Comparison of ENCODE assay signal across 24 mouse cellular contexts in the genomic region with DNA sequence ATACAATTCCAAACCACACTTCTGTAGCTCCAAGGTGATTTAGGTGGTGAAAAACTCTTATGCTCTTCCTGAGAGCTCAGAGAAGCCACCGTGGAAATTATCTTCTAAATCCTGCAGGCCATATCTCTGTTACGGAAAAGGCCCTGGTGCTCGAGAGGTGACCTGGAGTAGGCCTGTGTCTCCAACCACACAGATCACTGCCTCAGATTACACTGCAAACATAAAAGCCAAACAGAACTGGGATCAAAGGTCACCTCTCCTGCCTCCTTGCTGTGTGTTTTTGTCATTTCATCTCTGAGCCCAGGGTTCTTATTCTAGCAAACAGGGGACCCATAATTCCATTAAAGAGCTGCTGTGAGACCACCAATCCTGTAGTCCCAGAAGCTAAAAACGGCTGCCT. TPM values are rescaled to one million over a fixed set of nuclear protein-coding genes. Genes with fewer than 3 reads are reported as not detected.
DNase-seq lines count a peak whose midpoint lies in the region; ATAC-seq and TF ChIP-seq lines count a peak whose summit lies in the region.
"Had no signal": no experiment of that assay in that cellular context is flagged by ENCODE, and none has a peak within 500 bp of the region (broad histone marks: within the 10 kb centered on the region; RNA-seq: fewer than 3 reads in every experiment).

No protein-coding gene starts in this region.

- no peak overlapping the region for H3K9ac ChIP-seq in liver, embryonic 11.5 days (ENCODE audit: low read depth, low read length)
- no peak overlapping the region for H3K9ac ChIP-seq in liver, postnatal 0 days (replicated peaks)
- H3K9ac ChIP-seq: embryonic facial prominence, embryonic 12.5 days; forebrain, embryonic 13.5 days had no signal

- DNase-seq in heart, adult 11 months: peak; percentile 60
- DNase-seq in heart, adult 18-20 months: no peak
- no peak for DNase-seq in liver, embryonic 11.5 days (ENCODE audit: low spot score)
- DNase-seq in liver: no peak
- peak; percentile 8 for DNase-seq in large intestine, adult 2 months (ENCODE audit: low read depth, low spot score)
- no peak for DNase-seq in liver, postnatal 0 days
- DNase-seq in gastrocnemius, postnatal 14 days: no peak
- DNase-seq: adrenal gland, postnatal 36 days; cerebellum, adult 11 months; cerebellum, adult 9-11 months; heart, postnatal 4 days; kidney, adult 18-20 months; kidney, postnatal 14 days; lung, adult 2 months; lung, postnatal 14 days; thymus, adult 2 months; thymus, postnatal 4 days had no signal

- no peak overlapping the region; the same call in 1 of the 2 replicates for H3K4me2 ChIP-seq in liver, embryonic 11.5 days
- H3K4me2 ChIP-seq in liver, postnatal 0 days (ENCODE audit: low read depth, low read length): no peak overlapping the region
- H3K4me2 ChIP-seq: embryonic facial prominence, embryonic 12.5 days; forebrain, embryonic 13.5 days had no signal

- H3K27me3 ChIP-seq in liver, embryonic 11.5 days (replicated peaks; ENCODE audit: control insufficient read depth, insufficient read depth, low read length): no peaks in the 10 kb centered on the region
- H3K27me3 ChIP-seq in liver, postnatal 0 days (ENCODE audit: insufficient read depth, low read length): no peaks in the 10 kb centered on the region
- H3K27me3 ChIP-seq: embryonic facial prominence, embryonic 12.5 days; forebrain, embryonic 13.5 days had no signal

- ATAC-seq in liver, embryonic 11.5 days (replicated peaks; ENCODE audit: low FRiP score): peak; percentile 35; the same call in 1 of the 2 replicates
- ATAC-seq in liver, postnatal 0 days: peak; percentile 74
- ATAC-seq: CD4-positive, CD25-positive, alpha-beta regulatory T cell, adult 4 months; forebrain, embryonic 13.5 days; hindbrain, embryonic 16.5 days; midbrain, embryonic 16.5 days had no signal

- H3K4me3 ChIP-seq in liver, embryonic 11.5 days (ENCODE audit: low read depth, low read length): no peak overlapping the region
- H3K4me3 ChIP-seq in liver, postnatal 0 days (ENCODE audit: low read depth, low read length): no peak overlapping the region
- H3K4me3 ChIP-seq: embryonic facial prominence, embryonic 12.5 days; forebrain, embryonic 13.5 days; heart, embryonic 10.5 days; layer of hippocampus, adult 2 months had no signal

- H3K27ac ChIP-seq in liver, embryonic 11.5 days (ENCODE audit: low read depth, low read length): no peak overlapping the region
- peak overlapping the region; percentile 34; the same call in 1 of the 2 replicates for H3K27ac ChIP-seq in liver, postnatal 0 days (ENCODE audit: low read depth)
- H3K27ac ChIP-seq: embryonic facial prominence, embryonic 12.5 days; forebrain, embryonic 13.5 days; heart, embryonic 10.5 days; layer of hippocampus, adult 2 months had no signal

- no peaks in the 10 kb centered on the region for H3K9me3 ChIP-seq in liver, embryonic 11.5 days (ENCODE audit: control insufficient read depth, low read length)
- no peaks in the 10 kb centered on the region for H3K9me3 ChIP-seq in liver, postnatal 0 days (ENCODE audit: low read length)
- H3K9me3 ChIP-seq: embryonic facial prominence, embryonic 12.5 days; forebrain, embryonic 13.5 days; heart, embryonic 10.5 days had no signal

- 53% methylated on average over 4 of the region's 4 CpGs for WGBS in liver, embryonic 11.5 days
- WGBS in large intestine, adult 2 months: 36% methylated on average over 4 of the region's 4 CpGs
- 50% methylated on average over 4 of the region's 4 CpGs for whole genome bisulfite sequencing in liver, postnatal 0 days (ENCODE audit: insufficient replicate concordance)

- peaks cover 7% of the 10 kb centered on the region; the same call in 1 of the 2 replicates for H3K36me3 ChIP-seq in liver, embryonic 11.5 days (ENCODE audit: control insufficient read depth, insufficient read depth, low read length)
- peaks cover 2% of the 10 kb centered on the region; the same call in 1 of the 2 replicates for H3K36me3 ChIP-seq in liver, postnatal 0 days (replicated peaks; ENCODE audit: insufficient read depth, low read length)

- no peak for TF ChIP-seq EP300 in liver, postnatal 0 days (IDR thresholded peaks at IDR 0.05; ENCODE audit: low read depth)

- no peaks in the 10 kb centered on the region for H3K4me1 ChIP-seq in liver, embryonic 11.5 days (replicated peaks; ENCODE audit: control insufficient read depth, insufficient read depth, low read length)
- H3K4me1 ChIP-seq in liver, postnatal 0 days (ENCODE audit: insufficient read depth): no peaks in the 10 kb centered on the region
- H3K4me1 ChIP-seq: embryonic facial prominence, embryonic 12.5 days; heart, embryonic 10.5 days had no signal

- intact Hi-C loops in gastrocnemius, postnatal 14 days (cut with DNase I; ENCODE audit: low total_unique reads): no loop called here

- no peak for TF ChIP-seq CTCF in liver, postnatal 0 days (IDR thresholded peaks at IDR 0.05; ENCODE audit: low read depth)

RNA-seq across cellular contexts. Expression of a gene that starts 48.9 kb away (rescaled TPM):
- total RNA-seq in heart, adult 18-20 months (2021): 1 to 10 TPM; 4.2 to 5.5 TPM
- 11.8 and 12.4 TPM in 2 replicates for polyA plus RNA-seq in liver, embryonic 11.5 days (2014; fragmentation: Nextera tagmentation; extraction: Ambion mirVana)
- 3.3 and 3.6 TPM in 2 replicates for polyA plus RNA-seq in large intestine, adult 2 months (2012; rRNA removed)
- polyA plus RNA-seq in liver, postnatal 0 days (2015; fragmentation: Nextera tagmentation; extraction: Ambion mirVana): 3.3 and 3.4 TPM in 2 replicates
- 1 to 10 TPM; 6.0 to 6.3 TPM for total RNA-seq in gastrocnemius, postnatal 14 days (2021)

Comparison
In these comparisons a context has a peak if more than half of its experiments do, and no peak if none do; other contexts are left out.
1. DNase-seq: peak in heart, adult 11 months (single experiment) and large intestine, adult 2 months (single experiment); none in heart, adult 18-20 months (0 of 2), liver, embryonic 11.5 days (single experiment), liver (single experiment), liver, postnatal 0 days (single experiment) and gastrocnemius, postnatal 14 days (single experiment).